Mouse (Mus musculus) gastrocnemius, postnatal 4 days (tissue): ENCODE data around the gene Pdgfa. TPM values are rescaled to one million over a fixed set of nuclear protein-coding genes. Genes with fewer than 3 reads are reported as not detected.

ENCODE experiments used
- DNase-seq, 2 experiments: peaks; one replicate each; pipeline ENCODE4 v3.0.0; 2021 to 2022; ENCODE audit warnings: low spot score in 2 of 2, mixed read lengths in 2 of 2
- total RNA-seq, 2 experiments: library from RNA; stranded (reverse); gene quantifications; 2 replicates each; pipeline ENCODE4 v1.2.3; 2021

Pdgfa gene
- total RNA-seq, 2 experiments from 2014 or later: 39.3 to 39.7 TPM

GRCm38 (mm10) chr5:138995721-138996311 lies 1.4 kb downstream of the Pdgfa start:
- DNase-seq: peak; percentile 71 to 80

GRCm38 (mm10) chr5:138994786-138995720 lies 2.1 kb downstream of the Pdgfa start:
- DNase-seq: peak; percentile 48 to 75

- DNase-seq: no peak
Observed at GRCm38 (mm10) chr5:138994108-138994785, 2.9 kb downstream of the Pdgfa start.

- no peak for DNase-seq
Observed at GRCm38 (mm10) chr5:138993371-138994107, 3.6 kb downstream of the Pdgfa start.

GRCm38 (mm10) chr5:138992611-138993370 lies 4.4 kb downstream of the Pdgfa start:
- DNase-seq: no peak

- DNase-seq: no peak
Observed at GRCm38 (mm10) chr5:138991734-138992133, 5.4 kb downstream of the Pdgfa start.

- peak in 1 of 2 experiments; percentile 67 for DNase-seq
Observed at GRCm38 (mm10) chr5:138990659-138991380, 6.3 kb downstream of the Pdgfa start.

- no peak for DNase-seq
Observed at GRCm38 (mm10) chr5:138989567-138989966, 7.6 kb downstream of the Pdgfa start.

- no peak for DNase-seq
Observed at GRCm38 (mm10) chr5:138988764-138989163, 8.4 kb downstream of the Pdgfa start.

GRCm38 (mm10) chr5:138987994-138988393 lies 9.2 kb downstream of the Pdgfa start:
- DNase-seq: no peak

- DNase-seq: no peak
Observed at GRCm38 (mm10) chr5:138981921-138982320, 15.2 kb downstream of the Pdgfa start.

GRCm38 (mm10) chr5:138980608-138981007 lies 16.6 kb downstream of the Pdgfa start:
- no peak for DNase-seq

- no peak for DNase-seq
Observed at GRCm38 (mm10) chr5:138979840-138980239, 17.3 kb downstream of the Pdgfa start.

GRCm38 (mm10) chr5:138977759-138978158 lies 19.4 kb downstream of the Pdgfa start:
- no peak for DNase-seq

GRCm38 (mm10) chr5:138974911-138975485 lies 22.2 kb downstream of the Pdgfa start:
- no peak for DNase-seq

GRCm38 (mm10) chr5:138973480-138973879 lies 23.7 kb downstream of the Pdgfa start:
- DNase-seq: no peak

GRCm38 (mm10) chr5:138971405-138971804 lies 25.8 kb downstream of the Pdgfa start:
- DNase-seq: no peak

GRCm38 (mm10) chr5:138970056-138970490 lies 27.1 kb downstream of the Pdgfa start:
- DNase-seq: peak in 1 of 2 experiments; percentile 71

- DNase-seq: no peak
Observed at GRCm38 (mm10) chr5:138966033-138966724, 31.0 kb downstream of the Pdgfa start.
